Mouse (Mus musculus) leukemia stem cell, adult 10-12 weeks (primary cell): ENCODE results near the gene Gtf3c2. TPM values are rescaled to one million over a fixed set of nuclear protein-coding genes. Genes with fewer than 3 reads are reported as not detected.

ENCODE experiments used
- polyA plus RNA-seq: library from polyadenylated mRNA; stranded (reverse); fragments of >175 nt; gene quantifications from 2 replicates; pipeline ENCODE4 v1.2.3, GENCODE M21; 2012; ENCODE audit warnings: low replicate concordance

The Gtf3c2 gene
- polyA plus RNA-seq, result 26.5 and 69.9 TPM in 2 replicates

DNA sequence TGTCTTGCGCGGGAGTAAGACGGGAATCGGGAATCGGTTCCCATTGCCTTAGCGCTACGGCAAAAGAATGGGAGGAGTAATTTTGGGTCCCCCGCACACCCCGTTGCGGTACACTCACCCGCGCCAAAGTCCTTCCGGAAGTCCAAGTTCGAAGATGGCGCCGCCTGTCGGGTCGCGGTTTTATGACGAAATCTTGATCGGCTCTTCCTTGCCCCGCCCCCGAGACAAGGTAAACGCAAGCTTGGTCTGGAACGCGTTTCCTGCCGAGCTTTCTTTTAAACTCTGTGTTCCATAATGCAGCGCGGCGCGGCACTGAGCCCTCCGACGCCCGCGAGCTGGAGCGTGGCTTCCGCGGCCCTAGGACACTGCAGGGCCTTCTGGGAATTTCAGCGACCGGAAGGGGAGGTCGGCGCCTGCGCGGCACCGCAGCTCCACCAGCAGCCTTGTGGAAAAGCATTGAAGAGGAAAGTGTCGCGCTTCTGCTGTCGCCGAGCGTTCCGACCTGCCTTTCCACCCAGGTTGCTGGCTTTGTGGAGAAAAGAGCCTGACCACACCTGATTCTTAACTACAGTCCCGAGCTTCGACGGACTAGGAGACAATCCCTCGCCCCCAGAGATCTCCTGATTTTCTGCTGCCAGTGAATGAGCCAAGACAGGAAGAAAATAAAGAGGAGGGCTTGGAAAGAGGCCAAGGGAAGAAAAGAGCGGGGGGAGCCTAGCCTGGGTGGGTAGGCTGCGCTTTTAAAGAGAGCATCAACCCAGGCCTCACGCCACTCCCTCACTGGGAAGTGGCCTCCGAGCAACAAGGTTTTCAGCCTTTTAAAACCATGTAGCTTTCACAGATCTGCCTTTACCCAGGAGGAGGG, at the start of gene Gtf3c2, which contains the start of gene Gm29609:
Gtf3c2 (minus strand) TSS at position 379 of the 865 bp plus-strand sequence.
Gm29609 (minus strand) TSS at position 146 of the 865 bp plus-strand sequence.

DNA sequence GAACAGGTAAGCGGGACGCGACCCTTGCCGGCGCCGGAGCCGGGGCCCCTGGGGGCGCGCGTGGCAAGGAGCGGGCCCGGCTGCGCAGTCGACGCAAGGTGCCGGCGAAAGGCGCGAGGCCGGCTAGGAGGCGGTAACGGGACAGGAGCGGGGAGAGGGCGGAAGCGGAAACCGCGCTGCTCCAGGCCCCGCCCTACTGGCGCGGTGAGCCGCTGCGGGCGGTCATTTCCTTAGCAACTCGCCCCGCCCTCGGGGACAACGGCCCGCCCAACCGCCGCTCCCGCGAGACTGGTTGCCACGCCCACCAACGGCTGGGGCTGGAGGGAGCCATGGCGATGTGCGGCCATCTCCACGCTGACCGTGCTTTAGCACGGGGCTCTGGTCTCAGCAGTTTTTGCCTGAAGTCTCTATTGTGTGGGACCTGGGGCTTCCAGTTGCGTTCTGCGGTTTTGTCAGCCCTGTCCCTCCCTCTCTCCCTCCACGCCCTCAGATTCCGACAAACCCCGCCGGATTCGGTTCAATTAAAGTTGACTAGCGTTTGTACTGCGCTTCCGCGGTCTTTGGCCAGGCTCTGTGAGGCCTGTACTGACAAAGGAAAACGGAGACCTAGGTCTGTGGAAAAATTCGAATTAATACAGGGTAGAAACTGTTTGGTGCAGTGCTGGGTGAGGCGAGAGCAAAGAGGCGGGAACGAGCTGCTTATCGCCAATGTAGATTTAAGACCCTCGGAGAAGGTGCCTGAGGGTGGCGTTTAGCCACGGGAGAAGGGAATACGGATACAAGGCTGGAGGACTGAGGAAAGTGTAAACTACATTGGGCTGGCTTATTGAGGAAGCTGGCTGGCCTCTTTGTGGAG, 40.7 kb upstream of the Gtf3c2 start, which contains the start of gene Ppm1g:
Ppm1g (minus strand) TSS at position 240 of the 856 bp plus-strand sequence.

DNA sequence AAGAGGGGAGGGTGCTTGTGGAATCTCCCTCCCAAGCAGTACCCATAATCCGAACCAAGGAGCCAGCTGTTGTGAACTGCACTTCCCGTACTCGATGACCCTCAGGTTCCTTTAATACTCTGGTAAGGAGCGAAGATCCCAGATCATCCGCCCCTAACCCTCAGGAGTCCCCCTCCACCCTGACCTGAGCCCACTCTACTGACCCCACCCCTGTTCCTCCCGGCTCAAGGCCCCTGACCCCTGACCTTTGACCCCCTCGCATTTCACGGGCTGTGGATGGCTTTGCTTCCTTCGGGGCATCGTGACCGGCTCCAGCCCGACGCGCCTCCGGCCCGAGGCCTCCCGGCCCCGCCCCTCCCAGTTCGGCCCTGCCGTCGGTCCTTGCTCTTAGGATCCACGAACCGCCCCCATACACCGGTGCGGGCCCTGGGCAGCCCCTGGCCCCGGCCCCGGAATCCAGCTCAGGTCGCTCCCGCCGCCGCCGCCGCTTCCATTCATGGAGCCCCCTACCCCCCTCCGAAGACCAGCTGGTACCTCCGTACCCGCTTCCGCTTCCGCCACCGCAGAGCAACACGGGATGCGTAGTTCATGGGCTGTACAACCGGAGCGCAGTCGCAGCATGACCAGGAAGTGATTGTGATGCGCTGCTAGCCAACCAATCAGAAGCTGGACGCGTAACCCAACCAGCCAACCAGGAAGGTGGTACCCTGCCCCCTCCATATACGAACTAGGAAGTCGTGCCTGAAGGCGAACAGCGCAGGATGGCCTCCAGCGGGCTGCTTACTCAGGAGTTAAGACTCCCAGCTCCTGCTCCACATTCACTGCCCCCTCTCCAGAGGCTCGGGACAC, 22.0 kb upstream of the Gtf3c2 start, which contains the start of gene Zfp513:
Zfp513 (minus strand) TSS at position 562 of the 849 bp plus-strand sequence.

DNA sequence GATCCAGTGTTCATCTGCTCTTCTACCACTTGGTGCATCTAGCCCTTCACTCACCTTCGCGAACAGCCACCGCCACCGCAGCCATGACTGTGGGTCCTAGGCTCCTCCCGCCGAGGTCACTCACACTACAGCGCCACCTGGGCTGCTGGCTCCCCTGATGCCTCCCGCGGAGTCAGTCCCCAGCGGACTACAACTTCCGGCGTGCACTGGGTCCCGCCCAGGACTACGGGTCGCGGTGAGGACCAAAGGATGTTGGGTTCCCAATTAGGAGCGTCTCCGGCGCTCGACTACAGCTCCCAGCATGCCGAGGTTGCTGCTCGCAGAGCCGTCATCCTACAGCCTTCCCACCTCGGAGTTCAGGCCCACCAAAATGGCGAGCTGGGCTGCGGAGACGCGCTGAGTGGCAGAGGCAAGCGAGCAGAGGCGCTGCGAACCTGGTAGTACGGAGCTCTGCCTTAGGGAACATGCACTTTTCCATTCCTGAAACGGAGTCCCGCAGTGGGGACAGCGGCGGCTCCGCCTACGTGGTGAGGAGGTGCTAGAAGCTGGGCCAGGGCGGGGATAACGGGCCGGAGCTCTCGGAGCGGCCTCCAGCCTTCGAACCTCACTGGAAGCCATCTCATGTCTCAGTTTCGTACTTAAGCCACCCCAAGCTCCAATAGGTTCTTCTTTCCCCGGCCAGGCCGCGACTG, 13.1 kb upstream of the Gtf3c2 start, which contains the start of the genes Snx17 and Eif2b4:
Snx17 (plus strand) TSS at position 289 of the 692 bp plus-strand sequence.
Eif2b4 (minus strand) TSS at position 492 of the 692 bp plus-strand sequence.

DNA sequence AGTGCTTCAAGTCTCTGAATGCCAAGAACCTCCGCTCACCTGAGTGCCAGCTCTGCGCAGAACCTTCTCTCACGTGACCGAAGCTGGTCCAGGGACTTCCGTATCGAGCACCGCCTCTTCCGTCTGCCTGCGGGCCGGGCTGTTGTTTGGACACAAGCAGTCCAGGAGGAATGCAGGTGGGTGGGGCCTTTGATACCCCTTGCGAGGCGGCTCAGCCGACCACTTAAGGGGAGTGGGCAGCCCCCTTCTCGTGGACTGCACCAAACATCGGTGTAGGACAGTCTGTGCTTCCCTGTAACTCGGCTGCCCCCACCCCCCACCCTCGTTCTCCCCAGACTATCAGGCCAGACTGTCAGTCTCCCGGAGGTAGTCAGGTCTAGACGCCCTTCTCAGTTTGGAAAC, 25.8 kb downstream of the Gtf3c2 start, which contains the start of gene Mpv17:
Mpv17 (minus strand) TSS at position 100 of the 402 bp plus-strand sequence.

DNA sequence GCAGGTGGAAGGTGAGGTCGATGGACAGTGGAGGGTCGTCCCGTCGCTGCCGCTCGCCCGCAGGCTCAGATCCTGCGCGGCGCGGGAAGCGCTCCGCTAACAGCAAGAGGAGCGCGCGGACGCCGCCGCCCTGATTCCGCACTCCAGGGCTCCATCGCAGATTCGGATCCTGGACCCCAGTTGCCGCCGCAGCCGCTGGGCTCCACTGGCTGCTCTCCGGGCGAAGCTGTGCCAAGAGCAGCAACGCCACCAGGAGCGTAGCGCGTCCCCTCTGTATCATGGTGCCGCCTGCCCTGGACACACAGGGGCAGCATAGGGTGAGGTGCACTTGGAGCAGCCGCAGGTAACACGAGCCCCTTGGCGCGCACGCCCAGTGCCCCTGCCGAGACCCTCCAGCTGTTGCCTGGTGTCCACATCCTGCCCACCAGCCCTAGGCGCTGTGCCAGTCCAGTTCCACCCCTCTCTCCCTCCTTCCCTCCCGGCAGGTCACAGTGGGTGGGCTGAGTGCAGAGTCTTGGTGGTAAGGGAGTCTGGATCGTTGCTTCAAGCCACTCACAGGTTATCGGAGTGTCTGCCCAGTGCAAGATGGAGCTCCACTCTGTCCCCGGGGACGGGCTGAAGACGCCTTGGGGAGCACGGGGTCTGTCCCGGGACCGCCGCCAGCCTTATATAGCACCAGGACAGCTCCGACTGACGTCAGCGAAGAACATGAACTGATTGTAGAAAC, 41.5 kb downstream of the Gtf3c2 start, which contains the start of gene Ucn:
Ucn (minus strand) TSS at position 589 of the 727 bp plus-strand sequence.

DNA sequence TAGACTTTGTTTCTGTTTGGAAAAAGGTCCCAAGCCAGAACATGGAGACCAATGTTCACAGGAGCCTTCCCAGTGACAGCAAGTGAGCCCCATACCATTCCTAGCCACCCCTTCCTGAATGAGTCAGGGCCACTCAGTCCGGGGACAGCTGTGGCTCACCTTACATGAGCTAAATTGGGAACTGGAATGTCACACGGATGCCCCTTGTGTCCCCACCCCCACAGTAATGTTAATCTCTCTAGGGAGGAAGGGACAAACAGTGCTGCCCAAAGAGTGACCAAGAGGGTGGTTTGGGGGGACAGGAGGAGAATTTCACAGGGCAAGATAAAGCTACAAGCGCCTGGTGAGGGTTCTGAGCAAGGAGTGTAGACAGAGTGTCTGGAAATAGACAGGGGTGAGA, 63.6 kb downstream of the Gtf3c2 start, which contains the start of gene Trim54:
Trim54 (plus strand) TSS at position 359 of the 400 bp plus-strand sequence.

DNA sequence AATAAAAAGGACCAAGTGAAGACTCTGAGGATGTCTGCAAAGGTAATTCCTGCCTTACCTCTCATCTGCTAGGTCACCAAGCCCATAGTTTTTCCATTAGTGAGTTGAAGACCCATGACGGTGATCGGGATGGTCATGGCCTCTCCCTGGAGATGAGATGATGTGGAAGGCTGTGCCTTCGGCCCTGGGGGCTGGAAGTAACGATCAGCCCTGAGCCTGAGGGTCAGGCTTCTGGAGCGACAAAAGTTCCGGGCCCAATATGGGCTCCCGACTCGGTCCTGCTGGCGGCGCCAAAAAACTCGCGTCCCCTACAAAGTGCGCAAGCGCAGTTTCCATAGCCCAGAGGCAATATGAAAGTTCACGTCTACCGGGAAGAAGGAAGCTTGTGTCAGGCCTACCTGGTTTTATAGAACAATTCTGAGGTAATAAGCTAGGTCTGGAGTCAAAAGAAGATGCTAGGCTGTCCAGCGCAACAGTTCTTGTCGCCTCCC, 71.9 kb downstream of the Gtf3c2 start, which contains the start of gene Slc30a3:
Slc30a3 (minus strand) TSS at position 238 of the 491 bp plus-strand sequence.

Other genes starting within 250 kb of the Gtf3c2 start
- gene Cgref1, start 234.6 kb downstream of the Gtf3c2 start, polyA plus RNA-seq, result not detected in 2 replicates
- 106 and 114 TPM in 2 replicates for gene Preb, start 219.8 kb downstream of the Gtf3c2 start, polyA plus RNA-seq
- gene Tcf23, start 211.5 kb downstream of the Gtf3c2 start, polyA plus RNA-seq, result 0.23 and 0.33 TPM in 2 replicates
- gene Atraid, start 131.8 kb downstream of the Gtf3c2 start, polyA plus RNA-seq, result 8.0 and 9.4 TPM in 2 replicates
- 1.1 and 10.6 TPM in 2 replicates for gene Slc5a6, start 131.2 kb downstream of the Gtf3c2 start, polyA plus RNA-seq
- 574 and 647 TPM in 2 replicates for gene Cad, start 125.4 kb downstream of the Gtf3c2 start, polyA plus RNA-seq
- gene Dnajc5g, start 73.9 kb downstream of the Gtf3c2 start, polyA plus RNA-seq, result not detected in 2 replicates
- gene Slc30a3, start 71.9 kb downstream of the Gtf3c2 start, polyA plus RNA-seq, result 0.68 TPM in 1 of 2 replicates, not detected in the other
- not detected in 2 replicates for gene Trim54, start 63.4 kb downstream of the Gtf3c2 start, polyA plus RNA-seq
- gene Ucn, start 41.3 kb downstream of the Gtf3c2 start, polyA plus RNA-seq, result not detected in 2 replicates
- gene Mpv17, start 25.9 kb downstream of the Gtf3c2 start, polyA plus RNA-seq, result 8.5 and 16.4 TPM in 2 replicates
- 6.5 and 9.2 TPM in 2 replicates for gene Gm29609, start 233 bp downstream of the Gtf3c2 start, polyA plus RNA-seq
- 13.8 and 16.2 TPM in 2 replicates for gene Snx17, start 13.1 kb upstream of the Gtf3c2 start, polyA plus RNA-seq
- 180 and 338 TPM in 2 replicates for gene Eif2b4, start 13.3 kb upstream of the Gtf3c2 start, polyA plus RNA-seq
- gene Zfp513, start 22.2 kb upstream of the Gtf3c2 start, polyA plus RNA-seq, result 37.9 and 81.8 TPM in 2 replicates
- gene Ppm1g, start 40.5 kb upstream of the Gtf3c2 start, polyA plus RNA-seq, result 522 and 770 TPM in 2 replicates
- gene Nrbp1, start 60.7 kb upstream of the Gtf3c2 start, polyA plus RNA-seq, result 13.0 and 17.5 TPM in 2 replicates
- 0.36 TPM in 1 of 2 replicates, not detected in the other for gene Gm9970, start 61.1 kb upstream of the Gtf3c2 start, polyA plus RNA-seq
- 3.8 and 11.2 TPM in 2 replicates for gene Krtcap3, start 71.5 kb upstream of the Gtf3c2 start, polyA plus RNA-seq
- 5.5 and 6.3 TPM in 2 replicates for gene Ift172, start 111.0 kb upstream of the Gtf3c2 start, polyA plus RNA-seq
- gene Fndc4, start 115.9 kb upstream of the Gtf3c2 start, polyA plus RNA-seq, result 0.57 and 2.1 TPM in 2 replicates
- 0.19 TPM in 1 of 2 replicates, not detected in the other for gene Gckr, start 117.3 kb upstream of the Gtf3c2 start, polyA plus RNA-seq